Mouse (Mus musculus): ENCODE data around the gene Rnf222. TPM values are rescaled to one million over a fixed set of nuclear protein-coding genes. Genes with fewer than 3 reads are reported as not detected.
A peak's percentile ranks its signal among the peaks of the same experiment; 100 is the strongest.

Gene Rnf222
- polyA plus RNA-seq, 1 experiment, result 0.11 TPM

- no peak for DNase-seq (ENCODE audit: low read depth)
Observed at GRCm38 (mm10) chr11:68890625-68891024, 2.3 kb downstream of the Rnf222 start.

- DNase-seq (ENCODE audit: low read depth), result no peak
Observed at GRCm38 (mm10) chr11:68891823-68892222, 3.5 kb downstream of the Rnf222 start.

GRCm38 (mm10) chr11:68892233-68892832, 4.0 kb downstream of the Rnf222 start:
- no peak for DNase-seq (ENCODE audit: low read depth)

- DNase-seq (ENCODE audit: low read depth), result no peak
Observed at GRCm38 (mm10) chr11:68893911-68894464, 5.6 kb downstream of the Rnf222 start.

- no peak for DNase-seq (ENCODE audit: low read depth)
Observed at GRCm38 (mm10) chr11:68896247-68896646, 7.9 kb downstream of the Rnf222 start.

- no peak for DNase-seq (ENCODE audit: low read depth)
Observed at GRCm38 (mm10) chr11:68897120-68897519, 8.8 kb downstream of the Rnf222 start.

GRCm38 (mm10) chr11:68897838-68898237, 9.5 kb downstream of the Rnf222 start:
- no peak for DNase-seq (ENCODE audit: low read depth)

- no peak for DNase-seq (ENCODE audit: low read depth)
Observed at GRCm38 (mm10) chr11:68898790-68899189, 10.4 kb downstream of the Rnf222 start.

GRCm38 (mm10) chr11:68899815-68900214, 11.5 kb downstream of the Rnf222 start:
- no peak for DNase-seq (ENCODE audit: low read depth)

GRCm38 (mm10) chr11:68900519-68901350, 12.4 kb downstream of the Rnf222 start:
- DNase-seq (ENCODE audit: low read depth), result no peak

- DNase-seq (ENCODE audit: low read depth), result peak; percentile 89
Observed at GRCm38 (mm10) chr11:68901351-68902046, 13.1 kb downstream of the Rnf222 start, which contains the start of gene Rpl26. Gene Rpl26, plus strand, starts transcription at chr11:68901583.

- no peak for DNase-seq (ENCODE audit: low read depth)
Observed at GRCm38 (mm10) chr11:68902047-68902364, 13.7 kb downstream of the Rnf222 start.

GRCm38 (mm10) chr11:68902367-68902766, 14.0 kb downstream of the Rnf222 start:
- DNase-seq (ENCODE audit: low read depth), result no peak

GRCm38 (mm10) chr11:68902823-68903222, 14.5 kb downstream of the Rnf222 start:
- no peak for DNase-seq (ENCODE audit: low read depth)

- no peak for DNase-seq (ENCODE audit: low read depth)
Observed at GRCm38 (mm10) chr11:68903775-68904174, 15.4 kb downstream of the Rnf222 start.

- no peak for DNase-seq (ENCODE audit: low read depth)
Observed at GRCm38 (mm10) chr11:68904375-68905137, 16.2 kb downstream of the Rnf222 start.

GRCm38 (mm10) chr11:68905138-68905531, 16.8 kb downstream of the Rnf222 start:
- DNase-seq (ENCODE audit: low read depth), result no peak

GRCm38 (mm10) chr11:68905665-68906460, 17.5 kb downstream of the Rnf222 start:
- no peak for DNase-seq (ENCODE audit: low read depth)

- no peak for DNase-seq (ENCODE audit: low read depth)
Observed at GRCm38 (mm10) chr11:68906461-68906790, 18.1 kb downstream of the Rnf222 start.

GRCm38 (mm10) chr11:68907251-68907650, 18.9 kb downstream of the Rnf222 start:
- DNase-seq (ENCODE audit: low read depth), result no peak

Data from gonadal fat pad, adult 2 months (tissue).